Mouse (Mus musculus): ENCODE results near the gene Snx29. TPM values are rescaled to one million over a fixed set of nuclear protein-coding genes. Genes with fewer than 3 reads are reported as not detected.

Gene Snx29
- total and polyA plus RNA-seq, 3 experiments: 1.2 to 3.2 (median 3.1) TPM

GRCm38 (mm10) chr16:11330081-11330800, 7.5 kb downstream of the Snx29 start:
- no peaks in the 10 kb centered on the region for H3K79me2 ChIP-seq (replicated peaks; ENCODE audit: control insufficient read depth, extremely low read depth, insufficient read depth, poor library complexity, severe bottlenecking)

GRCm38 (mm10) chr16:11331030-11331429, 8.3 kb downstream of the Snx29 start:
- no peak overlapping the region for H3K4me3 ChIP-seq (replicated peaks in 1 of 3; ENCODE audit: low read depth in 2 of 3, low read length in 2 of 3, poor library complexity in 1 of 3)
- H3K27me3 ChIP-seq (replicated peaks): no peaks in the 10 kb centered on the region
- peaks cover 6% of the 10 kb centered on the region for H3K9me3 ChIP-seq (replicated peaks; ENCODE audit: low read length)
- no peaks in the 10 kb centered on the region for H3K79me2 ChIP-seq (replicated peaks; ENCODE audit: control insufficient read depth, extremely low read depth, insufficient read depth, poor library complexity, severe bottlenecking)
- H3K27ac ChIP-seq (ENCODE audit: insufficient read depth, low read depth): no peak overlapping the region
- in situ Hi-C loops (cut with MboI; ENCODE audit: low pct_ligation_motif_present, low pct_unique_long_range_greater_than_20kb, low sequenced_read_pairs) (no loop called here), dilution Hi-C loops (cut with MboI; ENCODE audit: extremely low pct_ligation_motif_present, extremely low pct_unique_long_range_greater_than_20kb, low sequenced_read_pairs) (no loop called here)
- no peak overlapping the region for H3K4me2 ChIP-seq (ENCODE audit: insufficient read depth, low read depth, poor library complexity, severe bottlenecking)
- H3K4me1 ChIP-seq (ENCODE audit: control insufficient read depth in 1 of 2, insufficient read depth in 2 of 2): peaks cover 3 to 7% of the 10 kb centered on the region in 2 experiments; a peak in 3 of 4 replicates
- H3K36me3 ChIP-seq (replicated peaks in 1 of 2; ENCODE audit: control insufficient read depth in 1 of 2, insufficient read depth in 1 of 2, low read length in 1 of 2): no peaks in the 10 kb centered on the region
- no peak for DNase-seq (ENCODE audit: extremely low read depth)
- no peak for TF ChIP-seq POLR2AphosphoS2 (IDR thresholded peaks at IDR 0.05; ENCODE audit: low read depth, low read length)
- no peak for TF ChIP-seq RAD21 (IDR thresholded peaks at IDR 0.05; ENCODE audit: low read depth, low read length)
- no peak for TF ChIP-seq POLR2A (IDR thresholded peaks at IDR 0.05; ENCODE audit: low read depth, low read length)
- TF ChIP-seq JUN (IDR thresholded peaks at IDR 0.05; ENCODE audit: insufficient read depth, low read depth, low read length): no peak
- TF ChIP-seq MEF2A (IDR thresholded peaks at IDR 0.05; ENCODE audit: borderline replicate concordance, low read depth, low read length): no peak
- TF ChIP-seq PAX5 (IDR thresholded peaks at IDR 0.05; ENCODE audit: low read length): no peak
- TF ChIP-seq E2F4 (IDR thresholded peaks at IDR 0.05; ENCODE audit: insufficient replicate concordance, low read depth, low read length): no peak
- TF ChIP-seq ZMIZ1 (IDR thresholded peaks at IDR 0.05; ENCODE audit: low read depth, low read length): no peak
- TF ChIP-seq IRF4 (IDR thresholded peaks at IDR 0.05; ENCODE audit: low read depth, low read length): no peak
- TF ChIP-seq ETS1 (conservative IDR thresholded peaks at IDR 0.05; ENCODE audit: low read depth, low read length): no peak
- no peak for TF ChIP-seq UBTF (IDR thresholded peaks at IDR 0.05; ENCODE audit: low read depth, low read length)
- TF ChIP-seq ELF1 (IDR thresholded peaks at IDR 0.05; ENCODE audit: low read depth, low read length): no peak
- no peak for TF ChIP-seq MAFK (IDR thresholded peaks at IDR 0.05; ENCODE audit: insufficient replicate concordance, low read length)
- no peak for TF ChIP-seq USF1 (IDR thresholded peaks at IDR 0.05; ENCODE audit: low read depth, low read length)
- H3K9ac ChIP-seq (ENCODE audit: insufficient read depth, low read depth): no peak overlapping the region

More at GRCm38 (mm10) chr16:11330081-11330800, 7.5 kb downstream of the Snx29 start:
- no peak for DNase-seq (ENCODE audit: extremely low read depth)
- Histone ChIP-seq H3K4me3 (replicated peaks in 1 of 3; ENCODE audit: low read depth in 2 of 3, low read length in 2 of 3, poor library complexity in 1 of 3) (no peak overlapping the region), H3K27me3 (replicated peaks) (no peaks in the 10 kb centered on the region), H3K36me3 (replicated peaks in 1 of 2; ENCODE audit: control insufficient read depth in 1 of 2, insufficient read depth in 1 of 2, low read length in 1 of 2) (no peaks in the 10 kb centered on the region), H3K4me2 (ENCODE audit: insufficient read depth, low read depth, poor library complexity, severe bottlenecking) (no peak overlapping the region), H3K4me1 (ENCODE audit: control insufficient read depth in 1 of 2, insufficient read depth in 2 of 2) (peaks cover 3 to 7% of the 10 kb centered on the region in 2 experiments; a peak in 3 of 4 replicates), H3K27ac (ENCODE audit: insufficient read depth, low read depth) (no peak overlapping the region), H3K9me3 (replicated peaks; ENCODE audit: low read length) (peaks cover 6% of the 10 kb centered on the region), H3K9ac (ENCODE audit: insufficient read depth, low read depth) (no peak overlapping the region)
- in situ Hi-C loops (cut with MboI; ENCODE audit: low pct_ligation_motif_present, low pct_unique_long_range_greater_than_20kb, low sequenced_read_pairs) (no loop called here), dilution Hi-C loops (cut with MboI; ENCODE audit: extremely low pct_ligation_motif_present, extremely low pct_unique_long_range_greater_than_20kb, low sequenced_read_pairs) (no loop called here)
- TF ChIP-seq POLR2A (IDR thresholded peaks at IDR 0.05; ENCODE audit: low read depth, low read length) (no peak), USF2 (conservative IDR thresholded peaks at IDR 0.05; ENCODE audit: low read depth, low read length) (no peak)

Measured in CH12.LX (cell line).